Mouse (Mus musculus): ENCODE data around the gene Olfr610.
"Not testable (repeated sequence)": the region's sequence is repeated elsewhere in the genome, so short reads cannot be mapped to it uniquely, and the experiment has no call there.

Gene Olfr610

DNA sequence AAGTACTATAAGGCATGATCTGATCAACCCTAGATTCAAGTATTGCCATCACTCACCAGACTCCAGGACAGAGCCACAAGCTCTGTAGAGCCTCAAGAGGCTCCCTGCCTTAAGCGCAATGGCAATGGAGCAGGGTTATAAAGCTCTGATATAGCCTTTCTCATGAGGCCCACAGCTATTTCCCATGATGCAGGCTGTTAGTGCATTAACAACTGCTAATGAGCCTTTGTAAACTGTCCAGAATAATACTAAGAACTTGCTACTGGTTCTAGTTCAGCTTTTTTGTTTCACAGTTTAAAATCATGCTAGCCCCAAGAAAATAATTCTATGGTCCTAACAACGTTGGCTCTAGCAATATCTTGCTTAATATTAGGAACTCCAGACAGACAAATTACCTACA is at the start of gene Olfr610:
TSS of gene Olfr610 (minus strand) at position 101 of the 400 bp plus-strand sequence.
- ATAC-seq (ENCODE audit: insufficient number of reproducible peaks, low FRiP score, low TSS enrichment) = no peak

DNA sequence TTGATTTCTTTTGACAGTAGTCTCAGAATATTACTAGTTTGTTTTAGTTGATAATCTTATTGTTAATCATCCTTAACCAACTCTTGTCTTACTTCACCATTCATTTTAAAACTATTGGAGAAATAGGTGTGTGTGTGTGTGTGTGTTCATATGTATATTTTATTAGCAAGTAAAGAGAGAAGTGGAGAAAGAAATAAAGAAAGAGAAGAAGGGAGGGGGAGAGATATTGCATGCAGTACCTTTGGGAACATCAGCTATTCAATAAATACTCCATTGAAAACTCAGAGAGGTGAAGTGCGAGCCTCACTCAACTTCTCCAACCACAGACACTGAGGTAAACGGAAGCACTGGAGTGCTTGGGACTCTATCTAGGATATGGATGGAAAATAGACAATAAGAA is 43.9 kb upstream of the Olfr610 start, which contains the start of gene Olfr615:
TSS of gene Olfr615 (plus strand) at position 301 of the 400 bp plus-strand sequence.
- no peak for ATAC-seq (ENCODE audit: insufficient number of reproducible peaks, low FRiP score, low TSS enrichment)

DNA sequence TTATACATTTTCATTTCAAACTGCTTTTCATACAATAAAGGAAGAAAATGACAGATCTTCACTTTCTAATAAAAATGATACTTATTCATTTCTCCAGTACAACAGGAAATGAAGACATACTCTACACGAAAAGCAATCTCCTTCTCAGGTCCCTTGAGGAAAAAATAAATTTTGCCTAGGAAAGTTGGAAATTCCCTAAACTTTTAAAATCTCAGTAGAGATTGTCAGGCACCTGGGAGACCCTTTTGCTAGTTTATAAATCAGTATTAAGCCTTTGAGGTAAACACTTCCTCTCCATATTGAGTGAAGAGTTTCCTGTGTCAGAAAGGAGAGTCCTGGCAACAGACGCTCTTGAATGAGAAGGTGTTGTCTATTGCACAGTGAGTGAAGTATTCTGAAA is 35.9 kb upstream of the Olfr610 start, which contains the start of gene Olfr613:
TSS of gene Olfr613 (plus strand) at position 301 of the 400 bp plus-strand sequence.
- ATAC-seq (ENCODE audit: insufficient number of reproducible peaks, low FRiP score, low TSS enrichment) = no peak

DNA sequence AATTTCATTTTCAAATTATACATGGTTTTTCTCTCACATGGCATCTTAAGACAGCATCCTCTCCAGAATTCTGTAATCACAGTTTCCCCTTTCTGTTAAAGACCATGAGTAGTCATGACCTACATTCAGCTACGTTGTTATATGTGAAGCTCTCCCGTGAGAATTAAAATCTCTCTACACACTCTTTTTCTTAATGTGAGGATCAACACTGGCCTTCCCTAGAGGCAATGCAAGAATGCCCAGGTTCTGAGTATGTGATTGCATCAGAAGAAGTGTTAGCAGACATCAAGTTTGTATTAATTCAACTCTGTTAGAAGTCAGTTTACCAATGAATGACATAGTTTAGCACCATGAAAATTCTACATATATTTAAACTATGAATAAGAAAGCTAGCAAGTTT is 30.7 kb upstream of the Olfr610 start, which contains the start of gene Olfr612:
TSS of gene Olfr612 (minus strand) at position 101 of the 400 bp plus-strand sequence.
- not testable (repeated sequence) for ATAC-seq (ENCODE audit: insufficient number of reproducible peaks, low FRiP score, low TSS enrichment)

DNA sequence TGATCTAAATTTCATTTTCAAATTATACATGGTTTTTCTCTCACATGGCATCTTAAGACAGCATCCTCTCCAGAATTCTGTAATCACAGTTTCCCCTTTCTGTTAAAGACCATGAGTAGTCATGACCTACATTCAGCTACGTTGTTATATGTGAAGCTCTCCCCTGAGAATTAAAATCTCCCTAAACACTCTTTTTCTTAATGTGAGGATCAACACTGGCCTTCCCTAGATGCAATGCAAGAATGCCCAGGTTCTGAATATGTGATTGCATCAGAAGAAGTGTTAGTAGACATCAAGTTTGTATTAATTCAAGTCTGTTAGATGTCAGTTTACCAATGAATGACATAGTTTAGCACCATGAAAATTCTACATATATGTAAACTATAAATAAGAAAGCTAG is 8.8 kb upstream of the Olfr610 start, which contains the start of gene Olfr611:
TSS of gene Olfr611 (minus strand) at position 101 of the 400 bp plus-strand sequence.
- not testable (repeated sequence) for ATAC-seq (ENCODE audit: insufficient number of reproducible peaks, low FRiP score, low TSS enrichment)

DNA sequence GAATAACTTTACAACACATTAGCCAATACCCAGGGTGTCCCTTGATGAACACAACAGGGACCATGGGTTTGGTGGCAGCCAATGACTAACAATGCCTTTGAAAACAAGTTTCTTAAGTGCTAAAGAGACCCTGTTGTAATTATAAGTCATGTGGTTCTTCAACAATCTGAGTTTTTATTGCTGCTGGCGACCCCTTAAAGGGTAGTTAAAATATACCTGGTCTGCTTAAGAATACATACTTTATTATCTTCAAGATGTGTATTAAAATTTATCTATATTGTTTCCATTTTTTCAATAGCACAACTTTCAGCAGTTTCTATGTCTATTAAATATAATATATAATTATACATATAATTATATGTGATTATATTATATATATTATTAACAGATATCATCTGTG is 14.0 kb downstream of the Olfr610 start, which contains the start of gene Olfr609:
TSS of gene Olfr609 (minus strand) at position 101 of the 400 bp plus-strand sequence.
- no peak for ATAC-seq (ENCODE audit: insufficient number of reproducible peaks, low FRiP score, low TSS enrichment)

DNA sequence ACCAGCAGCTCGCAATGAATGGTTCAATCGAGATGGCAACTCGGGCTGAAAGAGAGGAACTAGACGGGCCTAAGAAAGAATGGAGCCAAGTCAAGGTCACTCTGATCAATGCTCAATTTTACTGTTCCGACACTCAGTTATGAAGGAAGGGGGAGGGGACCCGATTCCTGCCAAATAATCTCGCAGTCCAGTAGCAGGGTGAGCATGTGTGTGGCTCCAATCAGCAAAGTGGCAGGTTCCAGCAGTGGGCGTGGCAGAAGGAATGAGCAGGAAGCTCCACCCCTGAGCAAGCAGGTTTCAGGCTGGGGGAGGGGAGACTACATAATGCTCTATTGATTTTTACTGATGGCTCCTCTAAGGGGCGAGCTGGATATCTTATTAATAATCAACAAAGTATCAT is 34.8 kb downstream of the Olfr610 start:
- not testable (repeated sequence) for ATAC-seq (ENCODE audit: insufficient number of reproducible peaks, low FRiP score, low TSS enrichment)

DNA sequence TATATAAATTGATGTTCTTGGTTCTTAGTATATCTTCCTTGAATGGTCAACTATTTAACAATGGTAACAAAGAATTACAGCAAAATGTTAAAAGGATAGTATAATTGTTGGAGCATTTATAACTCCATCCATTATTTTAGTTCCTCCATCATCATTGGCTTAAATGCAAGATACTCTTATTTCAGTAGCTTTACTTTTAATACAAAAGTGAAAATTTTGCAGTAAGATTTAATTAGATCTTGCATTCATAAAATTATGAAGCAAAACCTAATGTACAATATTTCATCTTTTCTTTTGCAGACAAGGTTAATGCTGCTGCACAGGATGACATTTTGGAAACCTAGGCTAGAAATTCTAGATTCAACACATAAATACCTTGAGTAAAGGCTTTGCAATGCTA is 42.3 kb downstream of the Olfr610 start, which contains the start of gene Olfr608:
TSS of gene Olfr608 (plus strand) at position 301 of the 400 bp plus-strand sequence.
- ATAC-seq (ENCODE audit: insufficient number of reproducible peaks, low FRiP score, low TSS enrichment) = no peak

DNA sequence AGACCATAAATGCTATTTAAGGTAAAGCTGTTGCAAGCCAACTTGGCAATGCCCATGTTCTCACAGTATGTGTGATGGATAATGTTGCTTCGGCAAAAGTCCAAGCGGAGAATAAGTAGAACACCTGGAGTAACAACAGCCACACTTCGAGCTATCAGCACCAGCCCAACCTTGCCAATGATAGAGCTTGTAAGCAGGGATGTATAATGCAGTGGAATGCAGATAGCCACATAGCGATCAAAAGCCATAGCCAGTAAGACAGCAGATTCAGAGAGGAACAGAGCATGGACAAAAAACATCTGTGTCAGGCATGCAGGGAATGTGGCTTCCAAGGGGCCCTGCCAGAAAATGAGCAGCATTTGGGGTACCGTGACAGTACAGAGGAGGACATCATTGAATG is 51.3 kb downstream of the Olfr610 start:
- ATAC-seq (ENCODE audit: insufficient number of reproducible peaks, low FRiP score, low TSS enrichment) = no peak
